Mouse (Mus musculus) intestine, postnatal 0 days (tissue): ENCODE results near the gene Nup107. TPM values are rescaled to one million over a fixed set of nuclear protein-coding genes. Genes with fewer than 3 reads are reported as not detected.
"Not testable (repeated sequence)": the region's sequence is repeated elsewhere in the genome, so short reads cannot be mapped to it uniquely, and the experiment has no call there.

Source experiments
- ATAC-seq: fragments of 200-750 bp; cut with Nextera tagmentation; 2 replicates; pipeline ENCODE4 v1.8.0; 2017; ENCODE audit warnings: mild to moderate bottlenecking, moderate TSS enrichment, moderate library complexity
- H3K27ac ChIP-seq: fragments of 300-500 bp; sonication (generic); 2 replicates; pipeline ENCODE4 v1.5.1; 2014; ENCODE audit warnings: mild to moderate bottlenecking, low read depth, low read length, moderate library complexity
- H3K27me3 ChIP-seq: fragments of 300-500 bp; sonication (generic); replicated peaks from 2 replicates; pipeline ENCODE4 v1.6.1; 2014; ENCODE audit warnings: low read length, mixed read lengths; ENCODE audit not compliant: control insufficient read depth, insufficient read depth
- H3K36me3 ChIP-seq: fragments of 300-500 bp; sonication (generic); 2 replicates; pipeline ENCODE4 v1.6.1; 2014; ENCODE audit warnings: mild to moderate bottlenecking, moderate library complexity; ENCODE audit not compliant: control insufficient read depth, insufficient read depth
- H3K4me1 ChIP-seq: fragments of 300-500 bp; sonication (generic); replicated peaks from 2 replicates; pipeline ENCODE4 v1.6.1; 2014; ENCODE audit warnings: antibody characterized with exemption, low read length, mixed read lengths; ENCODE audit not compliant: control insufficient read depth, insufficient read depth
- H3K4me2 ChIP-seq: fragments of 300-500 bp; sonication (generic); replicated peaks from 2 replicates; pipeline ENCODE4 v1.6.1; 2014; ENCODE audit warnings: low read depth, mild to moderate bottlenecking, moderate library complexity
- H3K4me3 ChIP-seq: fragments of 300-500 bp; sonication (generic); 2 replicates; pipeline ENCODE4 v1.5.1; 2014; ENCODE audit warnings: low read depth, low read length
- H3K9ac ChIP-seq: fragments of 300-500 bp; sonication (generic); 2 replicates; pipeline ENCODE4 v1.6.1; 2014; ENCODE audit warnings: mild to moderate bottlenecking, low read depth, low read length
- H3K9me3 ChIP-seq: fragments of 300-500 bp; sonication (generic); 2 replicates; pipeline ENCODE4 v1.6.1; 2016; ENCODE audit warnings: mixed run types; ENCODE audit not compliant: control insufficient read depth
- CTCF ChIP-seq: sonication (generic); IDR thresholded peaks from 2 replicates; pipeline ENCODE4 v1.5.1; 2016; ENCODE audit warnings: low read depth, mild to moderate bottlenecking, control low read depth, antibody characterized with exemption, moderate library complexity
- WGBS: fragments of 180-500 bp; shearing (Covaris S2); extraction: QIAGEN DNeasy Blood & Tissue Kit; methylation state at CpG from one replicate; pipeline ENCODE4 v1.1.7; 2014; 5-methylcytosine and 5-hydroxymethylcytosine counted together
- polyA plus RNA-seq: library from polyadenylated mRNA; unstranded; fragments of >200 nt; fragmentation: Nextera tagmentation; extraction: Ambion mirVana; gene quantifications from 2 replicates; pipeline ENCODE4 v1.2.1, GENCODE M21; 2015

Nup107 gene
- polyA plus RNA-seq, 1 experiment from 2014 or later: 16.2 TPM

DNA sequence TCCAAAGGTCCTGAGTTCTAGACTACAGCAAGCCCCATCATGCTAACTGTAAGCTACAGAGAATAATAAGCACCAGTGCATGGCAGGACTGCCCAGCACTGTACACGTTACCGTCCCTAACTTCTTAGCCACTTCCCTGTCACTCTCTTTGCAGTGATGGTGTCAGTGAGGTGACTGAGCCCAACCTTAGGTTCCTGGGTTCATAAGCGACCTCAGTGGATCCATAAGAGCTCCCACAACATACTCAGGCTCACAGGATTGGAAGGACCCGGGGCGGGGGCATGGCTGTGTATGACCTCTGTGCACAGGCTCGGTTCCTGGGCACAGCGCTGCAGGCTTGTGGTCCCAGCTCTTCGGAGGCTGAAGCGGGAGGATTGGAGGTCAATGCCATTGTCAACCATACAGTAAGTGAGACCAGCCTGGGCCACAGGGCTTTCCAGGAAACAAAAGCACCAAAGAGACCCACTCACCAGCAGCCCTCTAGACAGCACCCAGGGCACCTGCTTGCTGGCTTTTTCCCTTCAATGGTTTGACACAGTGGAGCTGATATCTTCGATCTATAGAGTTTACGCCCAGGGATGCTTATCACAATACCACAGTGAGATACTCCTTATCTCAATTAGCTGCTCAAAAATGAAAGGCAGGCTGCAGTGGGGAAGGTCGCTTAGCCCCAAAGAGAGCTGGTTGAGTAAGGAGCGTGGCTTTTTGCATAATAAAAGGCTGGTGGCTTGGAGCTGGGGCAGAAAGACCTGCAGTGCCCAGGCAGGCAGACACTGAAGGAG is 54.2 kb downstream of the Nup107 start:
- Histone ChIP-seq H3K9me3 (no peaks in the 10 kb centered on the region), H3K4me1 (no peaks in the 10 kb centered on the region), H3K27me3 (no peaks in the 10 kb centered on the region), H3K36me3 (peaks cover 16% of the 10 kb centered on the region), H3K9ac (no peak overlapping the region), H3K4me2 (no peak overlapping the region), H3K27ac (peak overlapping the region; percentile 15; the same call in 1 of the 2 replicates), H3K4me3 (no peak overlapping the region)
- WGBS: 82% methylated on average over 13 of the region's 13 CpGs
- TF ChIP-seq CTCF: no peak
- ATAC-seq: no peak

- not testable (repeated sequence) for H3K27me3 ChIP-seq, H3K4me3 ChIP-seq, H3K9me3 ChIP-seq, H3K4me2 ChIP-seq, H3K9ac ChIP-seq, H3K4me1 ChIP-seq, ATAC-seq
- peak overlapping the region; percentile 70; the same call in 1 of the 2 replicates for H3K27ac ChIP-seq
- peaks cover 16% of the 10 kb centered on the region for H3K36me3 ChIP-seq
- WGBS: 87% methylated on average over 8 of the region's 8 CpGs
Observed at GRCm38 (mm10) chr10:117737498-117737897, 55.0 kb downstream of the Nup107 start.

DNA sequence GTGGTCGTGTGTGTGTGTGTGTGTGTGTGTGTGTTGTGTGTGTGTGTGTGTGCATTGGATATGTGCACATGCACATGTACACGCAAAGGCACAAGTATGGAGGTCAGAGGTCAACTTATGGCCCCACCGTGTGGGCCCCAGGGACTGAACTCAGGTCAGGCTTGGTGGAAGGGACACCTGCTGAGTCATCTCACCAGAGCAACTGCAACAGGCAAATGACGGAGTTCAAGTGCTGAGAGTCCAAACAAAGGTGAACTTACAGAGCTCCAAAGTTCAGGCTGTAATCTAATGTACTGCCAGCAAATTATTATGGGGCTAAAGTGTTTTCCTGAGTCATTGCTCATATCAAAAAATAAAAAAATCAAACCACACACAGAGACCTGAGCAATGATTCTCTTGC is 55.4 kb downstream of the Nup107 start:
- Histone ChIP-seq H3K4me3 (no peak overlapping the region), H3K27me3 (no peaks in the 10 kb centered on the region), H3K9ac (no peak overlapping the region), H3K4me1 (no peaks in the 10 kb centered on the region), H3K9me3 (no peaks in the 10 kb centered on the region), H3K4me2 (no peak overlapping the region), H3K27ac (peak overlapping the region; percentile 70), H3K36me3 (peaks cover 16% of the 10 kb centered on the region)
- peak; percentile 86 for ATAC-seq
- TF ChIP-seq CTCF: no peak
- WGBS: 53% methylated on average over 4 of the region's 4 CpGs

DNA sequence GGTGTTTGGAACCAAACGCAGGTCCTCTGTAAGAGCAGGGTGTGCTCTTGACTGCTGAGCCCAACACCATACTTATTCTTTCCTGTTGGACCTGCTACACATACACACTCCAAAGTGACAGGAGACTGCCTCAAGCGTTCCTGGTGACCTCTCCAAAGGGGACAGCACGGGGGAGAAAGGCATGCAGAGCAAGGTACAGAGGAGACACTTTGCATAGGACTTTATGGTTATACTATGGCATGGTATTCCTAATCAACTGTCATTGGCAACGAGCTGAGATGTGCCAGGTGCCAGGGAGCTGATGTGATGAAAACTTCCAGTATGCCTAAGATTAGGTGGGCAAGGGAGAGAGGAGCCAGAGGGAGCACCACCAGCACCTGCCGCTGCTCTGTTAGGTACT is 55.9 kb downstream of the Nup107 start:
- peak; percentile 7; the same call in 1 of the 2 replicates for ATAC-seq
- H3K36me3 ChIP-seq: peaks cover 16% of the 10 kb centered on the region
- peak overlapping the region; percentile 67 for H3K27ac ChIP-seq
- no peak overlapping the region for H3K4me2 ChIP-seq
- no peak overlapping the region for H3K9ac ChIP-seq
- H3K4me3 ChIP-seq: no peak overlapping the region
- H3K9me3 ChIP-seq: no peaks in the 10 kb centered on the region
- TF ChIP-seq CTCF: no peak
- WGBS: 76% methylated on average over 5 of the region's 5 CpGs
- H3K27me3 ChIP-seq: no peaks in the 10 kb centered on the region
- 0 out of 2 replicates have a peak, but pooled peaks cover under 1% of the 10 kb centered on the region for H3K4me1 ChIP-seq

DNA sequence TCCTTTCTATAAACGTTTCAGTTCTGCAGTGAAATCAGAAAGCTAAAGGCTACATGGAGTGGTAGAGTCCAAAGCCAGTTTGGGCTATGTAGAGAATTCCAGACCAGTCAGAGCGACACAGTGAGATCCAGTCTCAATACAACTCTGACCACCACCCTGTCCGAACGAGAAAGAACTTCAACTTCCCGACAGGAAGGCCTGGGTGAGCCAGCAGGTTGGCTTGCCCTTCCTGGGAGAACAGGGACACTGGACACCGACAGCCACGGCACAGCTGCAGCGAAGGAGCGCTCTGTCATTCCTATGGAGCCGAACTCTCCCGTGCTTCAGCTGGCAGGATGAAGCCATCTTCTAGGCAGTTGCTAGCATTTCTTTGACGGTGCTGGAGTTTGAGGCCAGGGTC is 57.1 kb downstream of the Nup107 start:
- WGBS: 90% methylated on average over 11 of the region's 12 CpGs
- H3K4me3 ChIP-seq, H3K9me3 ChIP-seq, H3K4me1 ChIP-seq, H3K9ac ChIP-seq, H3K27me3 ChIP-seq, ATAC-seq, H3K4me2 ChIP-seq: not testable (repeated sequence)
- peak overlapping the region; percentile 15; the same call in 1 of the 2 replicates for H3K27ac ChIP-seq
- peaks cover 16% of the 10 kb centered on the region for H3K36me3 ChIP-seq

DNA sequence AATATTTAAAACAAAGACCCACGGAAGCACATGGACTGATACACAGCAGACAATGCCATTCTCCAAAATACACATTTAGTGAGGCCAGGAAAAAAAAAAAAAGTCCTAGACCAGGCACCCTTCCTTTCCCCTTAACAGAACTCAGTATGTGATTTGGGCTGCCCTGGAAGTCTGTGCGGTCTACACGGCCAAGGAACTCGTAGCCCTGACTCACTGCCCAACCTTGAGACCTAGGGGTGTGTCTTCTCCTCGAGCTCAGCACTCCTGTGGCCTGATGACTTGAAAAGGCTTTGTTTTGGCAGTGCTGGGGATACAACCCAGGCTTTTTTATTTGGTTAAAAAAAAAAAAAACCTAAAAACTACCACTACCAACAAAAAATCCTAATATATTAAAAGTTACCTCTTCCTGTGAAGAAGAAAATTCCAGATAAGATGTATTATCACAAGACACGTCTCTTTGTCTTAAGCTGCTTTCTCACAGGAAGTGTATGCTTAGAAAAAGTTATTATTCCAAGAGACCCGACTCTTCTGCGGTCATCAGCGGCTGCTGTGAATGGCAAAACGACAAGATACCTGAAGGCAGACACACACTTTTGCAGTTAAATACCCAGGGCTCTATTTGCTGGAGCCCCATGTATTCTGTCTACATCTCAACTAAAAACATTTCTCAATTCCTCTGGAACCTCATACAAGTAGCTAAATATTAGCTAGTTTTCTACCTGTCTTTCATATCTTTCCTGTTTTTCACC is 58.2 kb downstream of the Nup107 start:
- 0 out of 2 replicates have a peak, but pooled peaks have one; percentile 33 for ATAC-seq
- H3K4me1 ChIP-seq, H3K4me3 ChIP-seq, H3K27ac ChIP-seq, H3K9me3 ChIP-seq, H3K4me2 ChIP-seq, H3K9ac ChIP-seq, H3K27me3 ChIP-seq: not testable (repeated sequence)
- WGBS: 40% methylated on average over 9 of the region's 10 CpGs
- peaks cover 14% of the 10 kb centered on the region for H3K36me3 ChIP-seq

GRCm38 (mm10) chr10:117733626-117734025 is 58.9 kb downstream of the Nup107 start:
- not testable (repeated sequence) for H3K4me1 ChIP-seq, H3K4me2 ChIP-seq, H3K27me3 ChIP-seq, H3K4me3 ChIP-seq, H3K9ac ChIP-seq, H3K9me3 ChIP-seq, H3K36me3 ChIP-seq, H3K27ac ChIP-seq
- whole genome bisulfite sequencing: 32% methylated on average over 8 of the region's 8 CpGs
- peak; percentile 16; the same call in 1 of the 2 replicates for ATAC-seq
